Mouse (Mus musculus): ENCODE measurements around the gene Fezf1. TPM values are rescaled to one million over a fixed set of nuclear protein-coding genes. Genes with fewer than 3 reads are reported as not detected.

Gene Fezf1
- total and polyA plus RNA-seq, 3 experiments = not detected

DNA sequence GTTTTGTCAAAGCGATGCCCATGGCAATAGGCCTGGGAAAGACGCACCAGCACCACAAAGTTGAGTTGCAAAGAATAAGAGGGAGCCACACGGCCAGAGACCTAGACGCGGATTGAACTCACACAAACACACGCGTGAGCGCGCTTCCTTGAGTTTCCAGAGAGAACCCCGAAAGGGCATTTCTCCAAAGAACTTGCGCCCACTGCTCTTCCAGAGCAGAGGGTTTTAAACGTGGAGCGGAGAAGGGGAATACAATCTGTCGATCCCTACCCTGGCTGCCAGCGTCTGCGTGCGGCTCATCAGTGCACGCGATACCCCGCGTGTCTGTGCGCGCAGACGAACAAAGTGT, 865 bp upstream of the Fezf1 start:
- DNase-seq (ENCODE audit: extremely low read depth) = no peak
- Histone ChIP-seq H3K9me3 (replicated peaks; ENCODE audit: low read length) (peaks cover 40% of the 10 kb centered on the region), H3K4me2 (ENCODE audit: insufficient read depth, low read depth, poor library complexity, severe bottlenecking) (no peak overlapping the region), H3K79me2 (replicated peaks; ENCODE audit: control insufficient read depth, extremely low read depth, insufficient read depth, poor library complexity, severe bottlenecking) (no peaks in the 10 kb centered on the region), H3K27ac (ENCODE audit: insufficient read depth, low read depth) (no peak overlapping the region), H3K4me1 (ENCODE audit: control insufficient read depth in 1 of 2, insufficient read depth in 2 of 2) (no peaks in the 10 kb centered on the region), H3K36me3 (replicated peaks in 1 of 2; ENCODE audit: control insufficient read depth in 1 of 2, insufficient read depth in 1 of 2, low read length in 1 of 2) (no peaks in the 10 kb centered on the region), H3K4me3 (replicated peaks in 1 of 3; ENCODE audit: low read depth in 2 of 3, low read length in 2 of 3, poor library complexity in 1 of 3) (no peak overlapping the region), H3K9ac (ENCODE audit: insufficient read depth, low read depth) (no peak overlapping the region), H3K27me3 (replicated peaks) (no peaks in the 10 kb centered on the region)
- dilution Hi-C loops (cut with MboI; ENCODE audit: extremely low pct_ligation_motif_present, extremely low pct_unique_long_range_greater_than_20kb, low sequenced_read_pairs) = no loop called here
- in situ Hi-C loops (cut with MboI; ENCODE audit: low pct_ligation_motif_present, low pct_unique_long_range_greater_than_20kb, low sequenced_read_pairs) = no loop called here
- no peak for TF ChIP-seq MYC (IDR thresholded peaks at IDR 0.05; ENCODE audit: low read depth, low read length)
- no peak for TF ChIP-seq ZC3H11A (IDR thresholded peaks at IDR 0.05; ENCODE audit: low read depth, low read length)
- no peak for TF ChIP-seq PAX5 (IDR thresholded peaks at IDR 0.05; ENCODE audit: low read length)
- no peak for TF ChIP-seq CTCF (conservative IDR thresholded peaks at IDR 0.05 in 1 of 2, IDR thresholded peaks at IDR 0.05 in 1 of 2; ENCODE audit: low read depth in 2 of 2, low read length in 2 of 2)
- TF ChIP-seq USF1 (IDR thresholded peaks at IDR 0.05; ENCODE audit: low read depth, low read length) = no peak
- no peak for TF ChIP-seq MXI1 (IDR thresholded peaks at IDR 0.05; ENCODE audit: low read depth, low read length)
- no peak for TF ChIP-seq CHD1 (IDR thresholded peaks at IDR 0.05; ENCODE audit: low read depth, low read length)
- TF ChIP-seq UBTF (IDR thresholded peaks at IDR 0.05; ENCODE audit: low read depth, low read length) = no peak
- TF ChIP-seq SIN3A (IDR thresholded peaks at IDR 0.05; ENCODE audit: low read length) = no peak
- TF ChIP-seq JUN (IDR thresholded peaks at IDR 0.05; ENCODE audit: insufficient read depth, low read depth, low read length) = no peak
- no peak for TF ChIP-seq TBP (conservative IDR thresholded peaks at IDR 0.05; ENCODE audit: low read depth, low read length)
- TF ChIP-seq ZNF384 (IDR thresholded peaks at IDR 0.05; ENCODE audit: low read depth, low read length) = no peak

DNA sequence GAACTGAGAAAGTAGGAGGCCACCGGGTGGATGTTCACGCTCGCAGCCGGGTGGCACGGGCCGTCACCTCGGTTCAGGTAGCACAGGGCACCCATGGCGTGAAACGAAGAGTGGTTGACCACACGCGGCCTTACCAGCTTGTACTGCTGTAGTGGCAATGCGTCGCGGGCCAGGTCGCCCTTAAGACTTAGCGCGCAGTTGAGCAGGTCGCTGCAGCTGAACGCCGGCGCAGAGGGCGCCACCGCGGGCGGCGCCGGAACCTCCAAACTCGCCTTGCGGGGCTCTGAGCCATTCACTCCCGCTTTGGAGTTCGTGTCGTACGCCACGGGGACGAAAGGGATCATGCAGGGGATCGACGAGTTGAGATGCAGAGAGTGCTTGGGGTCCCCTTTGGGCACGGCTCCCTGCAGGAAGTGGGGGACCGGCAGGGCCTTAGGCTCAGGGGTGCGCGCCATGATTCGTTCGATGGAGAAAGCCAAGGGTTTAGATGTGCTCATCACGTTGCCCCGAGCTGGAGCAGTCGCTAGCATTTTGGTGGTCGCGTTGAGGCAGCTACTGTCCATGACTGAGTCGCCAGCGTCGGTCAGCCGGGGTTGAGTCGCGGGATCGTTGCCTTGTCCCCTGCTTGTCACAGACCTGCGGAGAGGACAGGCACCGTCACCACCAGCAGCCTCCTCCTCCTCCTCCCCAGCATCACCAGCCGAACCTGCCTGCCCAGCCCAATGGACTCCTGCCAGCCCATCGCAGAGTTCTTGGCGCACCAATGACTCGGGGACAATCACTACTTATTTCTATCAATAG, 450 bp downstream of the Fezf1 start:
- TF ChIP-seq MYC (IDR thresholded peaks at IDR 0.05; ENCODE audit: low read depth, low read length) (no peak), MAZ (IDR thresholded peaks at IDR 0.05; ENCODE audit: low read depth, low read length) (no peak), ETS1 (conservative IDR thresholded peaks at IDR 0.05; ENCODE audit: low read depth, low read length) (no peak), E2F4 (IDR thresholded peaks at IDR 0.05; ENCODE audit: insufficient replicate concordance, low read depth, low read length) (no peak), CTCF (conservative IDR thresholded peaks at IDR 0.05 in 1 of 2, IDR thresholded peaks at IDR 0.05 in 1 of 2; ENCODE audit: low read depth in 2 of 2, low read length in 2 of 2) (no peak), MAX (IDR thresholded peaks at IDR 0.05; ENCODE audit: low read length) (no peak), ZC3H11A (IDR thresholded peaks at IDR 0.05; ENCODE audit: low read depth, low read length) (no peak)
- H3K36me3 ChIP-seq (replicated peaks in 1 of 2; ENCODE audit: control insufficient read depth in 1 of 2, insufficient read depth in 1 of 2, low read length in 1 of 2) = no peaks in the 10 kb centered on the region
- DNase-seq (ENCODE audit: extremely low read depth) = no peak
- no peaks in the 10 kb centered on the region for H3K4me1 ChIP-seq (ENCODE audit: control insufficient read depth in 1 of 2, insufficient read depth in 2 of 2)
- H3K79me2 ChIP-seq (replicated peaks; ENCODE audit: control insufficient read depth, extremely low read depth, insufficient read depth, poor library complexity, severe bottlenecking) = no peaks in the 10 kb centered on the region
- no peak overlapping the region for H3K4me2 ChIP-seq (ENCODE audit: insufficient read depth, low read depth, poor library complexity, severe bottlenecking)
- dilution Hi-C loops (cut with MboI; ENCODE audit: extremely low pct_ligation_motif_present, extremely low pct_unique_long_range_greater_than_20kb, low sequenced_read_pairs) (no loop called here), in situ Hi-C loops (cut with MboI; ENCODE audit: low pct_ligation_motif_present, low pct_unique_long_range_greater_than_20kb, low sequenced_read_pairs) (no loop called here)
- H3K9me3 ChIP-seq (replicated peaks; ENCODE audit: low read length) = peaks cover 36% of the 10 kb centered on the region
- H3K9ac ChIP-seq (ENCODE audit: insufficient read depth, low read depth) = no peak overlapping the region
- no peak overlapping the region for H3K4me3 ChIP-seq (replicated peaks in 1 of 3; ENCODE audit: low read depth in 2 of 3, low read length in 2 of 3, poor library complexity in 1 of 3)
- no peak overlapping the region for H3K27ac ChIP-seq (ENCODE audit: insufficient read depth, low read depth)
- H3K27me3 ChIP-seq (replicated peaks) = no peaks in the 10 kb centered on the region
